Mouse (Mus musculus) heart, postnatal 0 days (tissue): Measurements from ENCODE around the gene Ncor2.

Experiments
- CTCF ChIP-seq: IDR thresholded peaks from 2 replicates; pipeline ENCODE4 v1.5.1; 2016; ENCODE audit warnings: antibody characterized with exemption, control low read depth, low read depth
- EP300 ChIP-seq: IDR thresholded peaks from 2 replicates; pipeline ENCODE4 v1.6.1; 2016; ENCODE audit warnings: antibody characterized with exemption, low read depth

- TF ChIP-seq CTCF = no peak
- no peak for TF ChIP-seq EP300
These were observed 66.4 kb downstream of the Ncor2 start for GRCm38 (mm10) chr5:125112588-125112987.
